Mouse (Mus musculus): ENCODE measurements around the gene Podxl2. TPM values are rescaled to one million over a fixed set of nuclear protein-coding genes. Genes with fewer than 3 reads are reported as not detected.

The Podxl2 gene
- total RNA-seq, 2 experiments from 2014 or later, result 49.9 to 54.8 TPM

GRCm38 (mm10) chr6:88804966-88805577, 69.8 kb downstream of the Podxl2 start:
- DNase-seq, result no peak
- intact Hi-C loops (cut with DNase I), result no loop called here

- DNase-seq, result peak in 1 of 2 experiments; percentile 59
- intact Hi-C loops (cut with DNase I), result no loop called here
Observed at GRCm38 (mm10) chr6:88803957-88804695, 70.7 kb downstream of the Podxl2 start.

- DNase-seq, result no peak
- intact Hi-C loops (cut with DNase I), result no loop called here
Observed at GRCm38 (mm10) chr6:88803051-88803450, 71.8 kb downstream of the Podxl2 start.

GRCm38 (mm10) chr6:88800735-88801134, 74.1 kb downstream of the Podxl2 start:
- intact Hi-C loops (cut with DNase I), result no loop called here
- DNase-seq, result peak; percentile 51 to 55

- intact Hi-C loops (cut with DNase I), result no loop called here
- no peak for DNase-seq
Observed at GRCm38 (mm10) chr6:88800191-88800590, 74.7 kb downstream of the Podxl2 start.

GRCm38 (mm10) chr6:88794561-88794971, 80.3 kb downstream of the Podxl2 start:
- intact Hi-C loops (cut with DNase I), result no loop called here
- DNase-seq, result no peak

GRCm38 (mm10) chr6:88793872-88794271, 81.0 kb downstream of the Podxl2 start:
- intact Hi-C loops (cut with DNase I), result no loop called here
- DNase-seq, result no peak

GRCm38 (mm10) chr6:88793243-88793642, 81.6 kb downstream of the Podxl2 start:
- no peak for DNase-seq
- intact Hi-C loops (cut with DNase I), result no loop called here

Other genes with a start within 250 kb of the Podxl2 start
- 10 to 100 TPM; 23.6 to 28.8 TPM for gene Kbtbd12, start 237.1 kb downstream of the Podxl2 start, total RNA-seq (2021)
- gene Mgll, start 150.6 kb downstream of the Podxl2 start, total RNA-seq (2021), result 100 to 1,000 TPM; 187 to 225 TPM
- gene Abtb1, start 33.1 kb downstream of the Podxl2 start, total RNA-seq (2021), result 10 to 100 TPM; 18.7 to 21.0 TPM
- 10 to 100 TPM; 36.7 to 48.8 TPM for gene Mcm2, start 23.7 kb upstream of the Podxl2 start, total RNA-seq (2021)
- gene Tpra1, start 27.2 kb upstream of the Podxl2 start, total RNA-seq (2021), result 10 to 100 TPM; 31.8 to 34.3 TPM

Data from heart, postnatal 10 days (tissue).